Mouse (Mus musculus) neural tube, embryonic 12.5 days (tissue): ENCODE data around the gene Gm39653. TPM values are rescaled to one million over a fixed set of nuclear protein-coding genes. Genes with fewer than 3 reads are reported as not detected.

ENCODE experiments used
- ATAC-seq: fragments of 200-750 bp; cut with Nextera tagmentation; 2 replicates; pipeline ENCODE4 v1.8.0; 2017; ENCODE audit warnings: low read depth, mild to moderate bottlenecking, moderate TSS enrichment, moderate library complexity; ENCODE audit not compliant: low FRiP score
- H3K27ac ChIP-seq: fragments of 300-500 bp; sonication (generic); 2 replicates; pipeline ENCODE4 v1.5.1; 2016
- H3K27me3 ChIP-seq: fragments of 300-500 bp; sonication (generic); replicated peaks from 2 replicates; pipeline ENCODE4 v1.6.1; 2016; ENCODE audit warnings: mild to moderate bottlenecking
- H3K36me3 ChIP-seq: fragments of 300-500 bp; sonication (generic); 2 replicates; pipeline ENCODE4 v1.6.1; 2016; ENCODE audit warnings: mild to moderate bottlenecking
- H3K4me1 ChIP-seq: fragments of 300-500 bp; sonication (generic); 2 replicates; pipeline ENCODE4 v1.6.1; 2016
- H3K4me2 ChIP-seq: fragments of 300-500 bp; sonication (generic); replicated peaks from 2 replicates; pipeline ENCODE4 v1.6.1; 2016; ENCODE audit warnings: mild to moderate bottlenecking
- H3K4me3 ChIP-seq: fragments of 300-500 bp; sonication (generic); 2 replicates; pipeline ENCODE4 v1.5.1; 2016
- H3K9ac ChIP-seq: fragments of 300-500 bp; sonication (generic); 2 replicates; pipeline ENCODE4 v1.6.1; 2016; ENCODE audit warnings: mild to moderate bottlenecking
- H3K9me3 ChIP-seq: fragments of 300-500 bp; sonication (generic); 2 replicates; pipeline ENCODE4 v1.6.1; 2016; ENCODE audit warnings: mild to moderate bottlenecking
- WGBS: fragments of 180-500 bp; shearing (Covaris S2); methylation state at CpG from one replicate; pipeline ENCODE4 v1.1.7; 2016; 5-methylcytosine and 5-hydroxymethylcytosine counted together
- polyA plus RNA-seq: library from polyadenylated mRNA; unstranded; fragments of >200 nt; fragmentation: Nextera tagmentation; extraction: Ambion mirVana; gene quantifications from 2 replicates; pipeline ENCODE4 v1.2.1, GENCODE M21; 2016

Gm39653 gene
- not detected in 2 replicates for polyA plus RNA-seq

DNA sequence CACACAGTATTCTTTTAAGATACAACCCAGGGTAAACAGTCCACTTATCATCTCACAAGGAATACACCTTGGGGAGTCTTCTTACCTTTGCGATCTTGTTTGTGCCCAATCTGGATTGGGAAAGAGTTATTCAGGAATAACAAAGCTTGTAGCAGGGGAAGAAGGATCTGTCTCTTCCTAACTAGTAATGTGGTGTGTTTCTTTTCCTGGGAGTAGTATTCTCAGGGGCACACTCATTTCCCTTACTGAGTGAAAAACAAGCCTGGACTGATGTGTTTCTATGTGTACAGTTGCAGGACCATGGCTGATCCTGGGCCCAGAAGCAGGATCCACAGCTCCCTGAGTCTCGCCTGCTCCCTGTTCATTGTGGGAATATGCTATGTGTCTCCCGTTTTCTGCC is at the start of gene Gm39653:
Gm39653 (plus strand) TSS at position 301 of the 400 bp plus-strand sequence.
- Histone ChIP-seq H3K9me3 (no peaks in the 10 kb centered on the region), H3K9ac (no peak within 1 kb of the TSS), H3K27me3 (peaks cover 5% of the 10 kb centered on the region; the same call in 1 of the 2 replicates), H3K36me3 (no peaks in the 10 kb centered on the region), H3K27ac (no peak within 1 kb of the TSS), H3K4me2 (no peak within 1 kb of the TSS), H3K4me3 (no peak within 1 kb of the TSS), H3K4me1 (no peaks in the 10 kb centered on the region)
- no peak for ATAC-seq
- 85% methylated on average over 3 of the region's 3 CpGs for WGBS

GRCm38 (mm10) chr1:63566501-63566900 is 49.3 kb upstream of the Gm39653 start:
- no peaks in the 10 kb centered on the region for H3K9me3 ChIP-seq
- no peak for ATAC-seq
- H3K4me2 ChIP-seq = no peak overlapping the region
- H3K27me3 ChIP-seq = no peaks in the 10 kb centered on the region
- no peak overlapping the region for H3K4me3 ChIP-seq
- no peaks in the 10 kb centered on the region for H3K36me3 ChIP-seq
- 41% methylated on average over 7 of the region's 7 CpGs for WGBS
- no peak overlapping the region for H3K9ac ChIP-seq
- H3K27ac ChIP-seq = no peak overlapping the region
- H3K4me1 ChIP-seq = no peaks in the 10 kb centered on the region

DNA sequence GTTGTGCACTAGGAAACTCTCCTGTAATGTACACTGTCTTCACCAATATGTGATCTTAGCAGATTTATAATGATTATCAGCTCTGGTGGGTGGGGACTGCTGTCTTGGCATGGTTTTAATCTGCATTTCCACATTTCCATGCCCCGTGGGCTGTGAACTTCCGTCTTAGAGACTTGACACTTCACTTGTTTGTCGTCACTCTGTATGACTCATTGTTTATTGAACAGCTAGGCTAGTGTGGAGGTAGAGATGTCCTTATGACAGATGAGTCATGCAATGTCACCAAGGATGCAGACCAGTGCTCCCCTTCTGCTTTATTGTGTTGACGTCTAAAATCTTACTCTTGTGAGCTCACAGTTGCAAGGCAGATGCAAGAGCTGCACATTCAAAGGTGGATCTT is 48.7 kb upstream of the Gm39653 start:
- Histone ChIP-seq H3K27me3 (no peaks in the 10 kb centered on the region), H3K27ac (no peak overlapping the region), H3K4me2 (no peak overlapping the region), H3K9ac (no peak overlapping the region), H3K4me1 (no peaks in the 10 kb centered on the region), H3K4me3 (no peak overlapping the region), H3K36me3 (no peaks in the 10 kb centered on the region), H3K9me3 (no peaks in the 10 kb centered on the region)
- WGBS = 79% methylated on average over 4 of the region's 4 CpGs
- no peak for ATAC-seq

- Histone ChIP-seq H3K27ac (no peak overlapping the region), H3K4me1 (peaks cover 20% of the 10 kb centered on the region), H3K4me2 (no peak overlapping the region), H3K36me3 (no peaks in the 10 kb centered on the region), H3K4me3 (no peak overlapping the region), H3K9me3 (no peaks in the 10 kb centered on the region), H3K9ac (no peak overlapping the region), H3K27me3 (no peaks in the 10 kb centered on the region)
- no peak; the same call in 1 of the 2 replicates for ATAC-seq
- WGBS = 56% methylated on average over 7 of the region's 7 CpGs
Observed at GRCm38 (mm10) chr1:63572229-63572628, 43.5 kb upstream of the Gm39653 start.

DNA sequence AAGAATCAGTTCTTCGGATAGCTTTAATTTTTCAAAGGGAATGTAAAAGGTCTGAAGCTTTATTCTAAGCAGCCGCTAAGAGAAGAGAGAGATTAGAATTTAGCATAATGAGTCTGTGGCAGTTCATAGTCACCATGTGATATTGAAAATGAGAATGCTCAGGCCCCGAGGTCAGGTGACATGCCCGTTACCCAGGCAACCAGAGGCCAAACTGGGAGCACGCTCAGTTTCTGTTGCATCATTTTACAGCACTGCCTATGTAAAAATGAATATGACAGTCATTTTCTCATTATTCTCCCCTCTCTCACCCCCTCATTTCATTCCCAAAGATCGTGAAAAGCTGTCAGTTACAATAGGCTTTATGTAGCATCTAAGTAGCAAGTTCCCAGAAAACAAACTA is 42.3 kb upstream of the Gm39653 start:
- no peaks in the 10 kb centered on the region for H3K36me3 ChIP-seq
- H3K9ac ChIP-seq = no peak overlapping the region
- no peaks in the 10 kb centered on the region for H3K9me3 ChIP-seq
- no peaks in the 10 kb centered on the region for H3K27me3 ChIP-seq
- H3K4me2 ChIP-seq = 0 out of 2 replicates have a peak overlapping the region, but pooled peaks have one; percentile 7
- peak; percentile 66; the same call in 1 of the 2 replicates for ATAC-seq
- H3K4me1 ChIP-seq = peaks cover 20% of the 10 kb centered on the region
- 34% methylated on average over 6 of the region's 6 CpGs for WGBS
- H3K4me3 ChIP-seq = no peak overlapping the region
- H3K27ac ChIP-seq = no peak overlapping the region

DNA sequence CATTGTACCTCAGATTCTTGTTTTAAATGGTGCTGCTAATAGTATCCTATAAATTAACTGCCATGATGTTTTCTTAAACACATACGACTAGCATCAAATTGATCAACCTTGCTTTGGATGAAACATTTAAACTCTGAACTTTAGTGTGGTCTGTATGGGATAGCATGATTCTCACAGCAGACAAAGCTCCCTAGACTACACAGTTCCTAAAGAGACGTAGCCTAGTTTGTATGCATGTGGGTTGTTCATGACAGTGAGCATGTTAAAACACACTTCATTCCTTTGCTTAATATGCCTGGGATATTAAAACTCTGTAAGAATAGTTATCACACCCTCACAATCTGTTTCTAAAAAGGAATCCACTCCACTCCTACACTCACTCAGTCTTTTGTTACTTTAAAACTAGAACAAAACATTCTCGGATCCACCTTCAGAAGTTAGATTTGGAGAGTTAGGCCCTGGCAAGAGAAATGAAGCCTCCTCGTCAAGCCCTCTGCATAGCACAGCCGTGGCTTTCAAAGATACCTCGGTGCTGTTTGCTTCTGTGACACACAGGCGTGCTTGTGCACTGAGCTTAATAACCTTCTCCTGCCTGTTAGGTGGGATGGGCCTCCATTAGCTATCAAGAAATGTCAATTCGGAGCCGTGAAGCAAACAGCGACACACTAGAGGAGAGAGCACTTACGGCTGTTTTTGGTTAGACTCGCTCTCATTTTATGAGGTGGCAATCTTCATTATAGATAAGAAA is 41.7 kb upstream of the Gm39653 start:
- Histone ChIP-seq H3K27ac (no peak overlapping the region), H3K27me3 (no peaks in the 10 kb centered on the region), H3K4me1 (peaks cover 20% of the 10 kb centered on the region), H3K4me3 (no peak overlapping the region), H3K9me3 (no peaks in the 10 kb centered on the region), H3K4me2 (no peak overlapping the region), H3K36me3 (no peaks in the 10 kb centered on the region), H3K9ac (no peak overlapping the region)
- ATAC-seq = no peak
- 66% methylated on average over 12 of the region's 12 CpGs for WGBS

DNA sequence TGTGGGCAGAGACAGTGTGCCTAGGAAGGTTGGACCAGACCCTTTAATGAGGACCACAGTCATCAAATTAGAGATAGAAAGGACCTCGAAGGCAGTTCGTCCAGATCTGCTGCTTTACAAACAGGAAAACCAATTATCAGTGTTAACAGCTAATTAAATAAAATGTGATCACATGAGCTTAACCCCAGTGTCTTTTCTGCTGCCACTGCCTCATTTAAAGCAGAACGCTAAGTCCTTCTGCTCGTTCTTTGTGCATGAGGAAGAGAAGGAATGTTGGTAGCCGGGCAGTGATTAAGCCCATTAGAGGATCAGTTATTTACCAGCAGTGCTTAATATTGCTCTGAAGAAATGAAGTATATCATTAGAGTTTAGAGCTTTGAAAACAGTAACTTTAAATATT is 39.0 kb upstream of the Gm39653 start:
- Histone ChIP-seq H3K27me3 (no peaks in the 10 kb centered on the region), H3K9me3 (no peaks in the 10 kb centered on the region), H3K9ac (no peak overlapping the region), H3K27ac (no peak overlapping the region), H3K4me2 (no peak overlapping the region), H3K4me1 (peaks cover 20% of the 10 kb centered on the region), H3K4me3 (no peak overlapping the region), H3K36me3 (no peaks in the 10 kb centered on the region)
- no peak for ATAC-seq
- WGBS = 79% methylated on average over 5 of the region's 5 CpGs

DNA sequence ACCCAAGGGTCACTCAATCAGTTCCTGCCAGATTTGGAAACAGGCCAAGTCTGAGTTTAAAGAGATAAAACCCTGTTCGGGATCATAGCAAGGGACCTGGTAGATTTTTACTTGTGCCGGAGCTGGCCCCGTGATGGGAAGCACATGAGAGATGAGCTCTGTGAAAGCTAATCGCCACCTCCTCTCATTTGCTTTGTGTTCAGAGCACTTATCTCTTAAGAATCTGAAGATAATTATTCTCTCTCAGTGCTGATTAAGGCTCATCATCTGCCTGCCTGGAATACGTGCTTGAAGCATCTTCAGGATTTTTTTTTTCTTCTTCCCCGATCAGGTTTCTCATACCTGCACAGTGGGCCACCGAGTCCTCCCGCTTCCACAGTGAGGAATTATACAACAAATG is 36.6 kb upstream of the Gm39653 start:
- H3K4me3 ChIP-seq = no peak overlapping the region

DNA sequence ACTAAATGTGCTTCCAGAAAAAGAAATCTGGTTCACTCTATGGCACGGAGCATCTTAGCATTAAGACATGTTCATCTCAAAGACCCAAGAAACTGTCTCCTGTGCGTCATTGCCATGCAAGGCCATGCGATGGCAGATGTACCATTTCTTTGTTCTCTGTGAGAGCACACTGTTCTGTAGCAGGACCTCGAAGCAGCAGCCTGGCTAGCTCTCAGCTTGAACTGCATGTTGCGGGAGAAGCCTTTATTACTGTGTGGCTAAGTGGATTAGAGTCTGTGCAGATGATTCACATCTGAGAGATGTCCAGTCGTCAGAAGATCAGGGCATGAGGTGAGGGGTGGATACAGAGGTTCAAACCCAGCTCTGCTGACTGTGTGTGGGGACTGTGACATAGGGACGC is 28.9 kb upstream of the Gm39653 start:
- Histone ChIP-seq H3K4me2 (no peak overlapping the region), H3K9ac (no peak overlapping the region), H3K4me1 (no peaks in the 10 kb centered on the region), H3K36me3 (no peaks in the 10 kb centered on the region), H3K27ac (no peak overlapping the region), H3K27me3 (no peaks in the 10 kb centered on the region), H3K4me3 (no peak overlapping the region), H3K9me3 (no peaks in the 10 kb centered on the region)
- WGBS = 70% methylated on average over 7 of the region's 7 CpGs
- ATAC-seq = no peak

More for the DNA sequence above, 36.6 kb upstream of the Gm39653 start:
- Histone ChIP-seq H3K27me3 (no peaks in the 10 kb centered on the region), H3K36me3 (no peaks in the 10 kb centered on the region), H3K9ac (no peak overlapping the region), H3K4me2 (no peak overlapping the region), H3K4me1 (peaks cover 2% of the 10 kb centered on the region), H3K27ac (no peak overlapping the region), H3K9me3 (no peaks in the 10 kb centered on the region)
- 83% methylated on average over 8 of the region's 8 CpGs for WGBS
- no peak for ATAC-seq

DNA sequence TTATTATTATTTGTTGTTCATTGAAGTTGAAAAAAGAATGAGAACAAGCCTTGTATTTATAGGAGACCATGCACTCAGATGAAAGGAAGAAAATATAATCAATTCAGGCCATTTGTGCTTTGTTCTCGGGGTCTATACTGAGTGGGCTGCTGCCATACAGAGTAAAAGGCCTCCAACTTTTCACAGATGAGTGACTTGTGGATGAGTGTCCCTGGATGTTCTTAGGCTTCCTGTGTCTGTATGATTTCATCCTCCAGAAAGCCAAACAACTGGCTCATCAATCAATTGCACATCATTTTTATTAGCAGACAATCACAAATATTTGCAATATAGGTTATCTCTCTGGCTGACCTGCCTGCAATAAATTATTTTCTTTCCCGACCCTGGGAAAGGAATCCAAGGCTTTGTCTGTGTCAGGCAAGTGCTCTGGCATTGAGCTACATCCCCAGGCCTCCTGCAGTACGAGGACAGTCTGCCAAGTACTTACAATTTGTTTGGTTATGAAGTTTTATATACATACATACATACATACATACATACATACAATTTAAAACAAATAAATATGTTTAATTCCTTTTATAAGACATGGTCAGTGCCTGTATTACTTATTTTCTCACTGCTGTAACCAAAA is 11.8 kb upstream of the Gm39653 start:
- no peaks in the 10 kb centered on the region for H3K4me1 ChIP-seq
- H3K4me3 ChIP-seq = no peak overlapping the region
- WGBS = 50% methylated on average over 3 of the region's 3 CpGs
- H3K27me3 ChIP-seq = no peaks in the 10 kb centered on the region
- no peak overlapping the region for H3K9ac ChIP-seq
- no peaks in the 10 kb centered on the region for H3K36me3 ChIP-seq
- no peak overlapping the region for H3K27ac ChIP-seq
- ATAC-seq = no peak
- H3K4me2 ChIP-seq = no peak overlapping the region
- H3K9me3 ChIP-seq = no peaks in the 10 kb centered on the region

DNA sequence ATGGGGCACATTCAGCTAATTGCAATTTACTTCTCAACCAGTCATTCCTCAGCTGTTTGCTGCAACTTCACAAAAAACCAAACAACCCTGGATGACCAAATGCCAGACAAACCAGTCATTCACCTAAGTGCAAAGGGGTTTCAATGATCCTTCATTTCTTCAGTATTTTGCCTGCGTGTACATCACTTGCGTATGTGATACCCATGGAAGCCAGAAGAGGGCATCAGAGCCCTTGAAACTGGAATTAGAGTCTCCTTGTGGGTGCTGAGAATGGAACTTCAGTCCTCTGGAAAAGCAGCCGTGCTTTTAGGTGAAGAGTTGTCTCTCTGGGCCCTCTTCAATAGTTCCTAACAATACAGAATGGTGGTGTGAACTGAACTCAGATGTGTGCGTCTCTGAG is 6.2 kb upstream of the Gm39653 start:
- Histone ChIP-seq H3K27me3 (peaks cover 5% of the 10 kb centered on the region; the same call in 1 of the 2 replicates), H3K27ac (no peak overlapping the region), H3K4me2 (no peak overlapping the region), H3K36me3 (no peaks in the 10 kb centered on the region), H3K9me3 (no peaks in the 10 kb centered on the region), H3K4me3 (no peak overlapping the region), H3K4me1 (no peaks in the 10 kb centered on the region), H3K9ac (no peak overlapping the region)
- 92% methylated on average over 4 of the region's 4 CpGs for WGBS
- ATAC-seq = no peak

DNA sequence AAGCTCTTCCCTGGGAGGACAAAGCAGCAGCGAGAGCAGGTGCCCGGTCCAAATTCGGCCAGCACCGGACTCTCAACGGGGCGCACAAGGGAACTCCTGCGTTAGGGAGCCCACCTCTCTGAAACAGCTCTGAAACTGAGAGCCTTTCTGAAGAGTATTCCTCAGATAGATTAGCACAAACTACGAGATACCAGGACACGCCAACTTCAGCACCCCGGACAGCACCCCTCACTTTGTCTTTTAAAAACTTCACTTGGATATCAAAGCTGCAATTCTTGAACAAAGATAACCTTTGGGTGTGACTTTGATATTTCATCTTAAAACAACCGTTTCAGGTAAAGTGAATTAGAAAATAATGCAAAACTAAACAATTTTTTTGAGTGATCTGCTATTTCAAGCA is 1.2 kb upstream of the Gm39653 start:
- no peak overlapping the region for H3K4me3 ChIP-seq
- H3K4me1 ChIP-seq = no peaks in the 10 kb centered on the region
- ATAC-seq = no peak
- H3K27me3 ChIP-seq = peaks cover 5% of the 10 kb centered on the region; the same call in 1 of the 2 replicates
- H3K27ac ChIP-seq = no peak overlapping the region
- H3K9me3 ChIP-seq = no peaks in the 10 kb centered on the region
- WGBS = 3% methylated on average over 11 of the region's 11 CpGs
- H3K36me3 ChIP-seq = no peaks in the 10 kb centered on the region
- no peak overlapping the region for H3K9ac ChIP-seq
- peak overlapping the region; percentile 47 for H3K4me2 ChIP-seq
